ENCODE assay signal across 8 mouse cellular contexts in the genomic region with DNA sequence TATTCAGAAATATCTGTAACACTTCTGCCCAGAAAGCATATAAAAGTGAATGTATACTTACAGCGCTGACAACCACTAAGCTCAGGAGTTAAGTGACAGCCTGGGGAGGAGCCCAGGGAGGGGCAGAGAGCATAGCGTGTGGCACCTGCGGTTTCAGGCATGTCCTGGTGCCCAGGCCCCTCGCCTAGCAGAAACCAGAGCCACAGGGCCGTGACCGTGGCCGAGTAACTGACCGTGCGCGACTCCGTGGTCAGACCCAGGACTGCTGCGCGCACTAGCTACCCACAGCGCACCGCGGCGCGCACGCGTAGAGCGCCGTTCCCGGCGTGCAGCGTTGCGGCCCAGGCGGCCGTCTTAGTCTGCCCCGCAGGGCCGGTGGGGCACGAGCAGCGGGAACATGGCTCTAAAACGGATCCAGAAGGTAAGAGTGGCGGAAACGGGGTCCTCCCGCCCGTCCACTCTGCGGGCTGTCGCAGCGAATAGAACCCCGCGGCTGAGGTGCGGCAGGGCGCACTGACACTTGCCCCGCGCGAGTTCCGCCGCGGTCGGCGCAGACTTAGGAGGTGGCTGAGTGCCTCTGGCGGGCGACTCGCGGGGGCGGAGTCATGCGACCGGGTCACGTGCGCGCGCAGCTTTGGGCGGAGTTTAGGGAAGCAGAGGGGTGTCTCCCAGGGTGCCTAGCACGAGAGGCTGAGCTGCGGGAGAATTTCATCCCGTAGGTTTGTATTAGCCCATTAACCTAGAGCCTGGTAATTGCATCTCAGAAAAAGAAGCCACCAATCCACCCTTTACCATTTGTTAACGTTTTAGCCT. TPM values are rescaled to one million over a fixed set of nuclear protein-coding genes. Genes with fewer than 3 reads are reported as not detected.
DNase-seq lines count a peak whose midpoint lies in the region; ATAC-seq and TF ChIP-seq lines count a peak whose summit lies in the region.

A gene (minus strand): TSS at position 557 of the 813 bp plus-strand sequence.

- H3K27ac ChIP-seq in bone marrow, adult 2 months (ENCODE audit: control insufficient read depth, insufficient read depth, low read depth, low read length, poor library complexity): peak within 1 kb of the TSS; percentile 96
- peak within 1 kb of the TSS; percentile 94 for H3K27ac ChIP-seq in embryonic facial prominence, embryonic 15.5 days (replicated peaks)
- H3K27ac ChIP-seq in limb, embryonic 14.5 days (replicated peaks; ENCODE audit: low read depth, low read length): peak within 1 kb of the TSS; percentile 91
- peak within 1 kb of the TSS; percentile 92 for H3K27ac ChIP-seq in midbrain, postnatal 0 days (ENCODE audit: low read depth, low read length)

- DNase-seq in 416B (ENCODE audit: low read depth): peak; percentile 98
- peak; percentile 95 for DNase-seq in heart, adult 8-10 months (ENCODE audit: low spot score)
- peak; percentile 94 for DNase-seq in kidney, adult 9 months
- DNase-seq in limb, embryonic 14.5 days (ENCODE audit: low spot score): peak; percentile 93
- DNase-seq in midbrain, postnatal 0 days (ENCODE audit: low spot score): peak; percentile 94
- peak; percentile 94 to 95 for DNase-seq in spleen, postnatal 14 days (ENCODE audit: low spot score in 2 of 2)

- H3K36me3 ChIP-seq in embryonic facial prominence, embryonic 15.5 days: no peaks in the 10 kb centered on the region
- peaks cover 3% of the 10 kb centered on the region for H3K36me3 ChIP-seq in limb, embryonic 14.5 days (ENCODE audit: control insufficient read depth, insufficient read depth, low read length)
- 0 out of 2 replicates have a peak, but pooled peaks cover 2% of the 10 kb centered on the region for H3K36me3 ChIP-seq in midbrain, postnatal 0 days (ENCODE audit: insufficient read depth, low read length)

- peak; percentile 14; the same call in 1 of the 2 replicates for TF ChIP-seq CTCF in bone marrow, adult 2 months (IDR thresholded peaks at IDR 0.05; ENCODE audit: control insufficient read depth, insufficient read depth, low read length)
- peak; percentile 8; the same call in 1 of the 2 replicates for TF ChIP-seq CTCF in midbrain, postnatal 0 days (IDR thresholded peaks at IDR 0.05)

- peak within 1 kb of the TSS; percentile 65 for H3K4me2 ChIP-seq in embryonic facial prominence, embryonic 15.5 days (replicated peaks)
- peak within 1 kb of the TSS; percentile 80 for H3K4me2 ChIP-seq in limb, embryonic 14.5 days (replicated peaks; ENCODE audit: low read depth, low read length, severe bottlenecking)
- H3K4me2 ChIP-seq in midbrain, postnatal 0 days (ENCODE audit: low read depth, low read length, poor library complexity, severe bottlenecking): peak within 1 kb of the TSS; percentile 79

- peak within 1 kb of the TSS; percentile 96 for H3K4me3 ChIP-seq in bone marrow, adult 2 months (replicated peaks; ENCODE audit: control insufficient read depth, low read depth, low read length)
- peak within 1 kb of the TSS; percentile 85 for H3K4me3 ChIP-seq in embryonic facial prominence, embryonic 15.5 days (replicated peaks)
- peak within 1 kb of the TSS; percentile 72 for H3K4me3 ChIP-seq in limb, embryonic 14.5 days (replicated peaks; ENCODE audit: low read length)
- peak within 1 kb of the TSS; percentile 78 for H3K4me3 ChIP-seq in midbrain, postnatal 0 days (ENCODE audit: low read depth, low read length)

- peak; percentile 94 for TF ChIP-seq POLR2A in bone marrow, adult 2 months (IDR thresholded peaks at IDR 0.05; ENCODE audit: borderline replicate concordance, control insufficient read depth, low read depth, low read length)
- peak; percentile 86; the same call in 1 of the 2 replicates for TF ChIP-seq POLR2A in limb, embryonic 14.5 days (IDR thresholded peaks at IDR 0.05; ENCODE audit: borderline replicate concordance, extremely low read depth, insufficient read depth, insufficient read length)

- peak; percentile 99 for ATAC-seq in embryonic facial prominence, embryonic 15.5 days (ENCODE audit: insufficient number of reproducible peaks, low FRiP score, low TSS enrichment, low read depth)
- peak; percentile 99 for ATAC-seq in limb, embryonic 14.5 days (ENCODE audit: low FRiP score, low read depth)
- ATAC-seq in midbrain, postnatal 0 days (ENCODE audit: low FRiP score): peak; percentile 98

- H3K4me1 ChIP-seq in bone marrow, adult 2 months (ENCODE audit: control insufficient read depth, insufficient read depth, low read length): peaks cover 3% of the 10 kb centered on the region; the same call in 1 of the 2 replicates
- peaks cover 6% of the 10 kb centered on the region for H3K4me1 ChIP-seq in embryonic facial prominence, embryonic 15.5 days
- peaks cover 5% of the 10 kb centered on the region for H3K4me1 ChIP-seq in limb, embryonic 14.5 days (ENCODE audit: control insufficient read depth, insufficient read depth, low read length)
- H3K4me1 ChIP-seq in midbrain, postnatal 0 days (ENCODE audit: insufficient read depth, low read length): 0 out of 2 replicates have a peak, but pooled peaks cover 5% of the 10 kb centered on the region

- no peaks in the 10 kb centered on the region for H3K9me3 ChIP-seq in embryonic facial prominence, embryonic 15.5 days (replicated peaks)
- no peaks in the 10 kb centered on the region for H3K9me3 ChIP-seq in limb, embryonic 14.5 days (ENCODE audit: control insufficient read depth, low read length)
- H3K9me3 ChIP-seq in midbrain, postnatal 0 days (ENCODE audit: low read length): no peaks in the 10 kb centered on the region

- H3K27me3 ChIP-seq in embryonic facial prominence, embryonic 15.5 days: no peaks in the 10 kb centered on the region
- H3K27me3 ChIP-seq in limb, embryonic 14.5 days (ENCODE audit: control insufficient read depth, insufficient read depth, low read length): no peaks in the 10 kb centered on the region
- no peaks in the 10 kb centered on the region for H3K27me3 ChIP-seq in midbrain, postnatal 0 days (ENCODE audit: insufficient read depth, low read length)

- H3K9ac ChIP-seq in embryonic facial prominence, embryonic 15.5 days: peak within 1 kb of the TSS; percentile 76
- peak within 1 kb of the TSS; percentile 83 for H3K9ac ChIP-seq in limb, embryonic 14.5 days (ENCODE audit: low read depth, low read length, severe bottlenecking)
- H3K9ac ChIP-seq in midbrain, postnatal 0 days (replicated peaks; ENCODE audit: low read length, poor library complexity, severe bottlenecking): peak within 1 kb of the TSS; percentile 85

- WGBS in bone marrow, adult 2 months: under 1% methylated on average over 68 of the region's 68 CpGs
- WGBS in embryonic facial prominence, embryonic 15.5 days: under 1% methylated on average over 68 of the region's 68 CpGs
- under 1% methylated on average over 64 of the region's 68 CpGs for WGBS in limb, embryonic 14.5 days
- WGBS in midbrain, postnatal 0 days: under 1% methylated on average over 66 of the region's 68 CpGs

RNA-seq across cellular contexts. Expression of the gene that starts here (rescaled TPM):
- polyA plus RNA-seq in bone marrow, adult 2 months (2011; ENCODE audit: insufficient read depth, insufficient read length, low replicate concordance, missing spikeins): 4.8 and 6.3 TPM in 2 replicates
- polyA plus RNA-seq in embryonic facial prominence, embryonic 15.5 days (2015; fragmentation: Nextera tagmentation; extraction: Ambion mirVana): 29.4 and 30.1 TPM in 2 replicates
- total RNA-seq in heart, adult 8-10 months (2022): 10 to 100 TPM; 57.3 to 69.8 (median 58.6) TPM
- 17.1 and 21.5 TPM in 2 replicates for polyA plus RNA-seq in limb, embryonic 14.5 days (2012; rRNA removed)
- polyA plus RNA-seq in limb, embryonic 14.5 days (2014; fragmentation: Nextera tagmentation; extraction: Ambion mirVana): 21.7 and 23.4 TPM in 2 replicates
- 53.9 and 56.2 TPM in 2 replicates for total RNA-seq in midbrain, postnatal 0 days (2014; rRNA removed)
- 34.2 and 35.0 TPM in 2 replicates for polyA plus RNA-seq in midbrain, postnatal 0 days (2015; fragmentation: Nextera tagmentation; extraction: Ambion mirVana)

Comparison
In these comparisons a context has a peak if more than half of its experiments do, and no peak if none do; other contexts are left out.
1. Peak in every context shown above with its lines: DNase-seq, ATAC-seq, H3K4me3 ChIP-seq and H3K27ac ChIP-seq.